9 mouse cellular contexts compared by ENCODE assay signal in genomic region chr11:101176933-101177773, GRCm38 (mm10). TPM values are rescaled to one million over a fixed set of nuclear protein-coding genes. Genes with fewer than 3 reads are reported as not detected.
DNase-seq lines count a peak whose midpoint lies in the region; ATAC-seq and TF ChIP-seq lines count a peak whose summit lies in the region.
"Had no signal": no experiment of that assay in that cellular context is flagged by ENCODE, and none has a peak within 500 bp of the region (broad histone marks: within the 10 kb centered on the region; RNA-seq: fewer than 3 reads in every experiment).

No protein-coding gene starts in this region.

- no peak overlapping the region for H3K9ac ChIP-seq in heart, embryonic 11.5 days (ENCODE audit: low read depth, low read length)
- H3K9ac ChIP-seq in forebrain, postnatal 0 days = no peak overlapping the region
- no peak overlapping the region for H3K9ac ChIP-seq in kidney, embryonic 14.5 days (ENCODE audit: low read depth, low read length)
- no peak overlapping the region for H3K9ac ChIP-seq in liver, adult 2 months (ENCODE audit: low read depth, low read length)
- no peak overlapping the region for H3K9ac ChIP-seq in neural tube, embryonic 11.5 days (ENCODE audit: low read length)

- H3K9me3 ChIP-seq in heart, embryonic 11.5 days (replicated peaks; ENCODE audit: control insufficient read depth, low read length) = no peaks in the 10 kb centered on the region
- H3K9me3 ChIP-seq in forebrain, postnatal 0 days (ENCODE audit: low read length) = no peaks in the 10 kb centered on the region
- H3K9me3 ChIP-seq in kidney, embryonic 14.5 days (ENCODE audit: control insufficient read depth, low read length) = no peaks in the 10 kb centered on the region
- no peaks in the 10 kb centered on the region for H3K9me3 ChIP-seq in neural tube, embryonic 11.5 days (ENCODE audit: control insufficient read depth, low read length)

- no peak for TF ChIP-seq POLR2A in liver, adult 2 months (IDR thresholded peaks at IDR 0.05; ENCODE audit: extremely low read depth, insufficient read depth, low read length)

- H3K36me3 ChIP-seq in heart, embryonic 11.5 days (ENCODE audit: control insufficient read depth, insufficient read depth, low read length) = no peaks in the 10 kb centered on the region
- H3K36me3 ChIP-seq in forebrain, postnatal 0 days (ENCODE audit: insufficient read depth) = no peaks in the 10 kb centered on the region
- no peaks in the 10 kb centered on the region for H3K36me3 ChIP-seq in kidney, embryonic 14.5 days (ENCODE audit: control insufficient read depth, insufficient read depth, low read length)
- H3K36me3 ChIP-seq in liver, adult 2 months (ENCODE audit: control insufficient read depth, insufficient read depth, low read length) = no peaks in the 10 kb centered on the region
- H3K36me3 ChIP-seq in neural tube, embryonic 11.5 days (ENCODE audit: control insufficient read depth, insufficient read depth, low read length) = no peaks in the 10 kb centered on the region

- ATAC-seq in heart, embryonic 11.5 days (replicated peaks; ENCODE audit: insufficient number of reproducible peaks, low FRiP score, low TSS enrichment) = no peak
- ATAC-seq in forebrain, postnatal 0 days = peak; percentile 42; the same call in 1 of the 2 replicates
- no peak for ATAC-seq in kidney, embryonic 14.5 days (ENCODE audit: low FRiP score, low TSS enrichment)
- no peak for ATAC-seq in neural tube, embryonic 11.5 days (ENCODE audit: insufficient read depth, low FRiP score, low TSS enrichment)

- TF ChIP-seq CTCF in forebrain, postnatal 0 days (IDR thresholded peaks at IDR 0.05; ENCODE audit: low read depth) = peak; percentile 60
- TF ChIP-seq CTCF in liver, adult 2 months (IDR thresholded peaks at IDR 0.05; ENCODE audit: low read depth, low read length) = peak; percentile 61

- H3K4me3 ChIP-seq in heart, embryonic 11.5 days (ENCODE audit: low read depth, low read length) = no peak overlapping the region
- H3K4me3 ChIP-seq in forebrain, postnatal 0 days (ENCODE audit: low read depth, low read length) = peak overlapping the region; percentile 33
- H3K4me3 ChIP-seq in kidney, embryonic 14.5 days (ENCODE audit: low read length) = peak overlapping the region; percentile 31; the same call in 1 of the 2 replicates
- H3K4me3 ChIP-seq in liver, adult 2 months (ENCODE audit: insufficient read depth, low read depth, low read length) = no peak overlapping the region
- no peak overlapping the region for H3K4me3 ChIP-seq in neural tube, embryonic 11.5 days (ENCODE audit: low read depth, low read length)

- peak; percentile 36 to 75 for DNase-seq in heart, adult 18-20 months
- DNase-seq in cerebellum, adult 11 months = peak; percentile 89
- peak; percentile 63 for DNase-seq in forebrain, postnatal 0 days
- DNase-seq in liver, adult 2 months (ENCODE audit: extremely low read depth, low read depth, low spot score) = no peak
- DNase-seq in neural tube, embryonic 11.5 days (ENCODE audit: low spot score) = peak; percentile 42
- peak; percentile 66 to 84 for DNase-seq in thymus, postnatal 10 days (ENCODE audit: low spot score in 2 of 2)

- H3K79me2 ChIP-seq in liver, adult 2 months (ENCODE audit: control insufficient read depth, insufficient read depth, low read length) = no peaks in the 10 kb centered on the region

- peaks cover 40% of the 10 kb centered on the region for H3K27me3 ChIP-seq in heart, embryonic 11.5 days (ENCODE audit: control insufficient read depth, insufficient read depth, low read length)
- H3K27me3 ChIP-seq in forebrain, postnatal 0 days (ENCODE audit: insufficient read depth, low read length) = peaks cover 30% of the 10 kb centered on the region
- H3K27me3 ChIP-seq in kidney, embryonic 14.5 days (ENCODE audit: control insufficient read depth, insufficient read depth, low read length) = peaks cover 31% of the 10 kb centered on the region
- no peaks in the 10 kb centered on the region for H3K27me3 ChIP-seq in liver, adult 2 months (ENCODE audit: control insufficient read depth, insufficient read depth, low read length)
- H3K27me3 ChIP-seq in neural tube, embryonic 11.5 days (ENCODE audit: control insufficient read depth, insufficient read depth, low read length) = peaks cover 52% of the 10 kb centered on the region

- no peak overlapping the region for H3K4me2 ChIP-seq in heart, embryonic 11.5 days
- peak overlapping the region; percentile 56 for H3K4me2 ChIP-seq in forebrain, postnatal 0 days (ENCODE audit: low read depth)
- H3K4me2 ChIP-seq in kidney, embryonic 14.5 days (replicated peaks; ENCODE audit: low read depth, low read length) = peak overlapping the region; percentile 78
- H3K4me2 ChIP-seq in neural tube, embryonic 11.5 days (ENCODE audit: low read depth) = no peak overlapping the region; the same call in 1 of the 2 replicates

- H3K27ac ChIP-seq in heart, embryonic 11.5 days (ENCODE audit: low read depth, low read length) = no peak overlapping the region
- no peak overlapping the region for H3K27ac ChIP-seq in forebrain, postnatal 0 days (ENCODE audit: low read depth, low read length)
- no peak overlapping the region for H3K27ac ChIP-seq in kidney, embryonic 14.5 days (ENCODE audit: low read depth, low read length)
- H3K27ac ChIP-seq in liver, adult 2 months (replicated peaks; ENCODE audit: insufficient read depth, low read depth, low read length) = no peak overlapping the region
- no peak overlapping the region for H3K27ac ChIP-seq in neural tube, embryonic 11.5 days (ENCODE audit: low read depth, low read length)
- H3K27ac ChIP-seq: macrophage had no signal

- WGBS in heart, embryonic 11.5 days (ENCODE audit: insufficient replicate concordance) = 33% methylated on average over 22 of the region's 22 CpGs
- 26% methylated on average over 22 of the region's 22 CpGs for WGBS in forebrain, postnatal 0 days
- 36% methylated on average over 22 of the region's 22 CpGs for WGBS in kidney, embryonic 14.5 days
- WGBS in liver, adult 2 months = 56% methylated on average over 22 of the region's 22 CpGs
- WGBS in neural tube, embryonic 11.5 days = 24% methylated on average over 22 of the region's 22 CpGs

- H3K4me1 ChIP-seq in heart, embryonic 11.5 days (ENCODE audit: control insufficient read depth, insufficient read depth, low read length) = peaks cover 30% of the 10 kb centered on the region
- peaks cover 18% of the 10 kb centered on the region for H3K4me1 ChIP-seq in forebrain, postnatal 0 days (ENCODE audit: insufficient read depth)
- H3K4me1 ChIP-seq in kidney, embryonic 14.5 days (ENCODE audit: control insufficient read depth, insufficient read depth, low read length) = peaks cover 40% of the 10 kb centered on the region
- H3K4me1 ChIP-seq in liver, adult 2 months (ENCODE audit: control insufficient read depth, insufficient read depth, low read length) = peaks cover 16% of the 10 kb centered on the region
- peaks cover 10% of the 10 kb centered on the region; the same call in 1 of the 2 replicates for H3K4me1 ChIP-seq in neural tube, embryonic 11.5 days (ENCODE audit: control insufficient read depth, insufficient read depth, low read length)

RNA-seq across cellular contexts. Expression of gene Ccr10, which starts 1.9 kb away (rescaled TPM):
- total RNA-seq in heart, adult 18-20 months (2021) = not detected
- polyA plus RNA-seq in heart, embryonic 11.5 days (2014; fragmentation: Nextera tagmentation; extraction: Ambion mirVana) = 0.13 and 0.39 TPM in 2 replicates
- 0.23 and 0.52 TPM in 2 replicates for total RNA-seq in forebrain, postnatal 0 days (2014; rRNA removed)
- 0.15 and 0.24 TPM in 2 replicates for polyA plus RNA-seq in forebrain, postnatal 0 days (2015; fragmentation: Nextera tagmentation; extraction: Ambion mirVana)
- polyA plus RNA-seq in kidney, embryonic 14.5 days (2014; fragmentation: Nextera tagmentation; extraction: Ambion mirVana) = 0.24 and 0.51 TPM in 2 replicates
- total RNA-seq in liver, adult 2 months (2014; rRNA removed) = 0.13 TPM in 1 of 2 replicates, not detected in the other
- 0.05 and 0.13 TPM in 2 replicates for polyA plus RNA-seq in liver, adult 2 months (2012; rRNA removed)
- 0.14 and 0.44 TPM in 2 replicates for polyA plus RNA-seq in neural tube, embryonic 11.5 days (2014; fragmentation: Nextera tagmentation; extraction: Ambion mirVana)
- polyA plus RNA-seq: macrophage had no signal

RNA-seq across cellular contexts. Expression of gene Plekhh3, which starts 6.0 kb away (rescaled TPM):
- 10 to 100 TPM; 12.6 to 12.8 TPM for total RNA-seq in heart, adult 18-20 months (2021)
- polyA plus RNA-seq in heart, embryonic 11.5 days (2014; fragmentation: Nextera tagmentation; extraction: Ambion mirVana) = 6.2 TPM in 2 replicates
- total RNA-seq in forebrain, postnatal 0 days (2014; rRNA removed) = 9.2 and 10.2 TPM in 2 replicates
- 4.9 and 5.3 TPM in 2 replicates for polyA plus RNA-seq in forebrain, postnatal 0 days (2015; fragmentation: Nextera tagmentation; extraction: Ambion mirVana)
- 17.0 and 17.9 TPM in 2 replicates for polyA plus RNA-seq in kidney, embryonic 14.5 days (2014; fragmentation: Nextera tagmentation; extraction: Ambion mirVana)
- total RNA-seq in liver, adult 2 months (2014; rRNA removed) = 3.9 and 4.0 TPM in 2 replicates
- polyA plus RNA-seq in liver, adult 2 months (2012; rRNA removed) = 10.5 and 11.5 TPM in 2 replicates
- 9.2 and 11.8 TPM in 2 replicates for polyA plus RNA-seq in neural tube, embryonic 11.5 days (2014; fragmentation: Nextera tagmentation; extraction: Ambion mirVana)

RNA-seq across cellular contexts. Expression of gene Cntnap1, which starts 6.8 kb away (rescaled TPM):
- total RNA-seq in heart, adult 18-20 months (2021) = 1 to 10 TPM; 1.1 to 1.9 TPM
- 0.46 and 0.70 TPM in 2 replicates for polyA plus RNA-seq in heart, embryonic 11.5 days (2014; fragmentation: Nextera tagmentation; extraction: Ambion mirVana)
- total RNA-seq in forebrain, postnatal 0 days (2014; rRNA removed) = 3.0 and 3.5 TPM in 2 replicates
- polyA plus RNA-seq in forebrain, postnatal 0 days (2015; fragmentation: Nextera tagmentation; extraction: Ambion mirVana) = 0.35 and 1.1 TPM in 2 replicates
- polyA plus RNA-seq in kidney, embryonic 14.5 days (2014; fragmentation: Nextera tagmentation; extraction: Ambion mirVana) = 1.7 and 2.1 TPM in 2 replicates
- 0.40 and 0.46 TPM in 2 replicates for total RNA-seq in liver, adult 2 months (2014; rRNA removed)
- 0.87 and 0.88 TPM in 2 replicates for polyA plus RNA-seq in liver, adult 2 months (2012; rRNA removed)
- 0.94 and 1.0 TPM in 2 replicates for polyA plus RNA-seq in neural tube, embryonic 11.5 days (2014; fragmentation: Nextera tagmentation; extraction: Ambion mirVana)

RNA-seq across cellular contexts. Expression of gene Tubg2, which starts 21.4 kb away (rescaled TPM):
- total RNA-seq in heart, adult 18-20 months (2021) = 1 to 10 TPM; 2.3 to 3.7 TPM
- polyA plus RNA-seq in heart, embryonic 11.5 days (2014; fragmentation: Nextera tagmentation; extraction: Ambion mirVana) = 4.3 TPM in 2 replicates
- total RNA-seq in forebrain, postnatal 0 days (2014; rRNA removed) = 23.2 and 28.6 TPM in 2 replicates
- 59.9 and 69.7 TPM in 2 replicates for polyA plus RNA-seq in forebrain, postnatal 0 days (2015; fragmentation: Nextera tagmentation; extraction: Ambion mirVana)
- 3.7 and 4.5 TPM in 2 replicates for polyA plus RNA-seq in kidney, embryonic 14.5 days (2014; fragmentation: Nextera tagmentation; extraction: Ambion mirVana)
- total RNA-seq in liver, adult 2 months (2014; rRNA removed) = not detected in 2 replicates
- 0.10 and 0.17 TPM in 2 replicates for polyA plus RNA-seq in liver, adult 2 months (2012; rRNA removed)
- 6.2 and 6.9 TPM in 2 replicates for polyA plus RNA-seq in neural tube, embryonic 11.5 days (2014; fragmentation: Nextera tagmentation; extraction: Ambion mirVana)

RNA-seq across cellular contexts. Expression of gene Ezh1, which starts 49.1 kb away (rescaled TPM):
- 10 to 100 TPM; 29.8 to 36.4 TPM for total RNA-seq in heart, adult 18-20 months (2021)
- polyA plus RNA-seq in heart, embryonic 11.5 days (2014; fragmentation: Nextera tagmentation; extraction: Ambion mirVana) = 10.2 and 12.7 TPM in 2 replicates
- total RNA-seq in forebrain, postnatal 0 days (2014; rRNA removed) = 25.6 and 27.7 TPM in 2 replicates
- 18.8 and 22.5 TPM in 2 replicates for polyA plus RNA-seq in forebrain, postnatal 0 days (2015; fragmentation: Nextera tagmentation; extraction: Ambion mirVana)
- polyA plus RNA-seq in kidney, embryonic 14.5 days (2014; fragmentation: Nextera tagmentation; extraction: Ambion mirVana) = 18.2 and 27.4 TPM in 2 replicates
- total RNA-seq in liver, adult 2 months (2014; rRNA removed) = 10.5 and 10.8 TPM in 2 replicates
- 7.5 and 9.2 TPM in 2 replicates for polyA plus RNA-seq in liver, adult 2 months (2012; rRNA removed)
- polyA plus RNA-seq in neural tube, embryonic 11.5 days (2014; fragmentation: Nextera tagmentation; extraction: Ambion mirVana) = 11.2 and 12.4 TPM in 2 replicates

Comparison
In these comparisons a context has a peak if more than half of its experiments do, and no peak if none do; other contexts are left out.
1. H3K4me2 ChIP-seq: peak in forebrain, postnatal 0 days (single experiment) and kidney, embryonic 14.5 days (single experiment); none in heart, embryonic 11.5 days (single experiment) and neural tube, embryonic 11.5 days (single experiment).
2. H3K4me3 ChIP-seq: peak in forebrain, postnatal 0 days (single experiment) and kidney, embryonic 14.5 days (single experiment); none in heart, embryonic 11.5 days (single experiment), liver, adult 2 months (single experiment) and neural tube, embryonic 11.5 days (single experiment).